Mouse (Mus musculus) lung, postnatal 0 days (tissue): ENCODE measurements around the gene Cntnap5b. TPM values are rescaled to one million over a fixed set of nuclear protein-coding genes. Genes with fewer than 3 reads are reported as not detected.

ENCODE experiments used
- ATAC-seq: fragments of 200-750 bp; cut with Nextera tagmentation; 2 replicates; pipeline ENCODE4 v1.8.0; 2017; ENCODE audit warnings: moderate library complexity
- DNase-seq: peaks from one replicate; pipeline ENCODE4 v3.0.0-alpha.2; 2016; ENCODE audit warnings: low spot score
- H3K27ac ChIP-seq: fragments of 300-500 bp; sonication (generic); 2 replicates; pipeline ENCODE4 v1.5.1; 2014; ENCODE audit warnings: antibody characterized with exemption, mild to moderate bottlenecking, low read length, mixed read lengths
- H3K27me3 ChIP-seq: fragments of 300-500 bp; sonication (generic); replicated peaks from 2 replicates; pipeline ENCODE4 v1.6.1; 2014; ENCODE audit warnings: low read length, mixed read lengths; ENCODE audit not compliant: insufficient read depth
- H3K36me3 ChIP-seq: fragments of 300-500 bp; sonication (generic); 2 replicates; pipeline ENCODE4 v1.6.1; 2014; ENCODE audit warnings: low read length, mixed read lengths; ENCODE audit not compliant: insufficient read depth
- H3K4me1 ChIP-seq: fragments of 300-500 bp; sonication (generic); 2 replicates; pipeline ENCODE4 v1.6.1; 2014; ENCODE audit warnings: antibody characterized with exemption, low read depth, low read length, mixed read lengths; ENCODE audit not compliant: insufficient read depth
- H3K4me2 ChIP-seq: fragments of 300-500 bp; sonication (generic); replicated peaks from 2 replicates; pipeline ENCODE4 v1.6.1; 2014; ENCODE audit warnings: low read depth, mild to moderate bottlenecking, low read length, moderate library complexity, mixed read lengths
- H3K4me3 ChIP-seq: fragments of 300-500 bp; sonication (generic); 2 replicates; pipeline ENCODE4 v1.5.1; 2014; ENCODE audit warnings: low read depth, low read length
- H3K9ac ChIP-seq: fragments of 300-500 bp; sonication (generic); replicated peaks from 2 replicates; pipeline ENCODE4 v1.6.1; 2014; ENCODE audit warnings: low read depth, mild to moderate bottlenecking
- H3K9me3 ChIP-seq: fragments of 300-500 bp; sonication (generic); 2 replicates; pipeline ENCODE4 v1.6.1; 2016; ENCODE audit warnings: low read length, mixed read lengths
- CTCF ChIP-seq: IDR thresholded peaks from 2 replicates; pipeline ENCODE4 v1.5.1; 2016; ENCODE audit warnings: antibody characterized with exemption, mild to moderate bottlenecking
- EP300 ChIP-seq: IDR thresholded peaks from 2 replicates; pipeline ENCODE4 v1.6.1; 2016; ENCODE audit warnings: antibody characterized with exemption, mild to moderate bottlenecking, control low read depth
- WGBS: fragments of 180-500 bp; shearing (Covaris S2); extraction: QIAGEN DNeasy Blood & Tissue Kit; methylation state at CpG from one replicate; pipeline ENCODE4 v1.1.7; 2014; 5-methylcytosine and 5-hydroxymethylcytosine counted together
- polyA plus RNA-seq: library from polyadenylated mRNA; unstranded; fragments of >200 nt; fragmentation: Nextera tagmentation; extraction: Ambion mirVana; gene quantifications from 2 replicates; pipeline ENCODE4 v1.2.1, GENCODE M21; 2015

The Cntnap5b gene
- polyA plus RNA-seq, 1 experiment from 2014 or later, result not detected

- Histone ChIP-seq H3K27ac (no peak overlapping the region), H3K27me3 (no peaks in the 10 kb centered on the region), H3K36me3 (no peaks in the 10 kb centered on the region), H3K9ac (no peak overlapping the region), H3K4me2 (no peak overlapping the region), H3K4me3 (no peak overlapping the region), H3K9me3 (no peaks in the 10 kb centered on the region), H3K4me1 (no peaks in the 10 kb centered on the region)
- ATAC-seq (no peak), DNase-seq (no peak)
- WGBS, result 64% methylated on average over 1 of the region's 1 CpGs
- TF ChIP-seq EP300 (no peak), CTCF (no peak)
Observed at GRCm38 (mm10) chr1:100430038-100430774, 657.6 kb downstream of the Cntnap5b start.

DNA sequence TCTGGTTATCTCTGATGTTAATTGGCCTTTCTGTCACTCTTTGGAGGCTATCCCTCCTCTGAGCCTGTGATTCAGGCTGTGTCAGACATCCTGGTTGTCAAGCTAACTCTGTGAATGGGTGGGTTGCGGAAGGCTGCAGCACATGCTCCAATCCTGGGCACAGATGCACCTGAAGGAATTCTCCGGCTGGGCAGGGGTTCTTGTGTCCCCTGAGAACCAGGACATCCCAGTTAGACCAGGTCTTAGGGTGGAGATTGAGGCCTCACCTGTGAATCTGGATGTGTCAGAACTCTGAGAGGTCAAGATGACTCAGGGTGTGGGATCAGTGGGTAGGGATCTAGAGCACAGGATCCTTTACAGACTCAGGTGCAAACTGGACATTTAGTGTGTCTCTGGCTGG is 691.3 kb downstream of the Cntnap5b start:
- DNase-seq, result no peak
- no peaks in the 10 kb centered on the region for H3K27me3 ChIP-seq
- H3K9me3 ChIP-seq, result no peaks in the 10 kb centered on the region
- no peak overlapping the region for H3K4me2 ChIP-seq
- no peak for ATAC-seq
- WGBS, result 86% methylated on average over 2 of the region's 2 CpGs
- H3K4me1 ChIP-seq, result no peaks in the 10 kb centered on the region
- H3K27ac ChIP-seq, result no peak overlapping the region
- no peaks in the 10 kb centered on the region for H3K36me3 ChIP-seq
- H3K4me3 ChIP-seq, result no peak overlapping the region
- H3K9ac ChIP-seq, result no peak overlapping the region
- TF ChIP-seq EP300 (no peak), CTCF (no peak)

- Histone ChIP-seq H3K4me2 (no peak overlapping the region), H3K27ac (no peak overlapping the region), H3K27me3 (no peaks in the 10 kb centered on the region), H3K4me3 (no peak overlapping the region), H3K36me3 (no peaks in the 10 kb centered on the region), H3K9ac (no peak overlapping the region), H3K9me3 (no peaks in the 10 kb centered on the region), H3K4me1 (no peaks in the 10 kb centered on the region)
- TF ChIP-seq EP300 (no peak), CTCF (no peak)
- no peak for DNase-seq
- 50% methylated on average over 1 of the region's 1 CpGs for WGBS
- ATAC-seq, result no peak
Observed at GRCm38 (mm10) chr1:100465226-100465625, 692.7 kb downstream of the Cntnap5b start.

DNA sequence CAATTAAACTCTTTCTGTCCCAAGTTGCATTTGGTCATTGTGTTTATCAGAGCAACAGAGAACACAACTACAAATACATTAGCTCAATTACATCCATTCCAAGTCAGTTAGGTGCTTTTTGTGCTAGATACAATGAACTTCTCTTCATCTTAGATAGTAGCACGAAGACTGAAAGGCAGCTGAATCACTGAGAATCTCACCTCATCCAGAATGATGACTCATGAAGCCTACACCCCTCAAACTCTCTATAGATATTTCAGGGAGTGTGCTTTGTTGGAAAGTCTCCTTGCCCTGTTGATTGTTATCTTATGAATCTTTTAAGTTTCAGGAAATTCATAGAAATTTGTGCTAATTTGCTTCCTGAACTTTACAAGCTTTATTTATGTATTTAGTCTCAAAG is 695.0 kb downstream of the Cntnap5b start:
- TF ChIP-seq EP300 (no peak), CTCF (no peak)
- no peak for DNase-seq
- no peaks in the 10 kb centered on the region for H3K27me3 ChIP-seq
- H3K9me3 ChIP-seq, result no peaks in the 10 kb centered on the region
- ATAC-seq, result no peak
- 50% methylated on average over 1 of the region's 1 CpGs for WGBS
- no peak overlapping the region for H3K4me2 ChIP-seq
- no peak overlapping the region for H3K9ac ChIP-seq
- no peaks in the 10 kb centered on the region for H3K4me1 ChIP-seq
- H3K36me3 ChIP-seq, result no peaks in the 10 kb centered on the region
- H3K27ac ChIP-seq, result no peak overlapping the region
- H3K4me3 ChIP-seq, result no peak overlapping the region

GRCm38 (mm10) chr1:100509866-100510265 is 737.3 kb downstream of the Cntnap5b start:
- Histone ChIP-seq H3K9ac (no peak overlapping the region), H3K36me3 (no peaks in the 10 kb centered on the region), H3K4me2 (no peak overlapping the region), H3K4me1 (no peaks in the 10 kb centered on the region), H3K27ac (no peak overlapping the region), H3K4me3 (no peak overlapping the region), H3K27me3 (no peaks in the 10 kb centered on the region), H3K9me3 (no peaks in the 10 kb centered on the region)
- DNase-seq (no peak), ATAC-seq (no peak)
- TF ChIP-seq CTCF (no peak), EP300 (no peak)
